Mouse (Mus musculus): ENCODE data around the gene Paqr8.

GRCm38 (mm10) chr1:20933457-20933856, 43.1 kb downstream of the Paqr8 start:
- TF ChIP-seq CTCF (IDR thresholded peaks at IDR 0.05; ENCODE audit: control insufficient read depth, insufficient read depth, insufficient read length) (peak; percentile 2), CEBPB (IDR thresholded peaks at IDR 0.05; ENCODE audit: low read depth) (no peak), USF1 (IDR thresholded peaks at IDR 0.05; ENCODE audit: low read depth) (no peak), MYOG (IDR thresholded peaks at IDR 0.05; ENCODE audit: control insufficient read depth, extremely low read depth, insufficient read length) (no peak), MYOD1 (IDR thresholded peaks at IDR 0.05; ENCODE audit: control insufficient read depth, insufficient read length, low read depth) (no peak), MAX (IDR thresholded peaks at IDR 0.05) (no peak)
